Mouse (Mus musculus) neural tube, embryonic 12.5 days (tissue): ENCODE data around the gene Klhl8. TPM values are rescaled to one million over a fixed set of nuclear protein-coding genes. Genes with fewer than 3 reads are reported as not detected.

ENCODE experiments used
- ATAC-seq: fragments of 200-750 bp; cut with Nextera tagmentation; 2 replicates; pipeline ENCODE4 v1.8.0; 2017; ENCODE audit warnings: low read depth, mild to moderate bottlenecking, moderate TSS enrichment, moderate library complexity; ENCODE audit not compliant: low FRiP score
- H3K27ac ChIP-seq: fragments of 300-500 bp; sonication (generic); 2 replicates; pipeline ENCODE4 v1.5.1; 2016
- H3K27me3 ChIP-seq: fragments of 300-500 bp; sonication (generic); replicated peaks from 2 replicates; pipeline ENCODE4 v1.6.1; 2016; ENCODE audit warnings: mild to moderate bottlenecking
- H3K36me3 ChIP-seq: fragments of 300-500 bp; sonication (generic); 2 replicates; pipeline ENCODE4 v1.6.1; 2016; ENCODE audit warnings: mild to moderate bottlenecking
- H3K4me1 ChIP-seq: fragments of 300-500 bp; sonication (generic); 2 replicates; pipeline ENCODE4 v1.6.1; 2016
- H3K4me2 ChIP-seq: fragments of 300-500 bp; sonication (generic); replicated peaks from 2 replicates; pipeline ENCODE4 v1.6.1; 2016; ENCODE audit warnings: mild to moderate bottlenecking
- H3K4me3 ChIP-seq: fragments of 300-500 bp; sonication (generic); 2 replicates; pipeline ENCODE4 v1.5.1; 2016
- H3K9ac ChIP-seq: fragments of 300-500 bp; sonication (generic); 2 replicates; pipeline ENCODE4 v1.6.1; 2016; ENCODE audit warnings: mild to moderate bottlenecking
- H3K9me3 ChIP-seq: fragments of 300-500 bp; sonication (generic); 2 replicates; pipeline ENCODE4 v1.6.1; 2016; ENCODE audit warnings: mild to moderate bottlenecking
- WGBS: fragments of 180-500 bp; shearing (Covaris S2); methylation state at CpG from one replicate; pipeline ENCODE4 v1.1.7; 2016; 5-methylcytosine and 5-hydroxymethylcytosine counted together
- polyA plus RNA-seq: library from polyadenylated mRNA; unstranded; fragments of >200 nt; fragmentation: Nextera tagmentation; extraction: Ambion mirVana; gene quantifications from 2 replicates; pipeline ENCODE4 v1.2.1, GENCODE M21; 2016

The Klhl8 gene
- polyA plus RNA-seq, 1 experiment from 2014 or later: 21.1 TPM

DNA sequence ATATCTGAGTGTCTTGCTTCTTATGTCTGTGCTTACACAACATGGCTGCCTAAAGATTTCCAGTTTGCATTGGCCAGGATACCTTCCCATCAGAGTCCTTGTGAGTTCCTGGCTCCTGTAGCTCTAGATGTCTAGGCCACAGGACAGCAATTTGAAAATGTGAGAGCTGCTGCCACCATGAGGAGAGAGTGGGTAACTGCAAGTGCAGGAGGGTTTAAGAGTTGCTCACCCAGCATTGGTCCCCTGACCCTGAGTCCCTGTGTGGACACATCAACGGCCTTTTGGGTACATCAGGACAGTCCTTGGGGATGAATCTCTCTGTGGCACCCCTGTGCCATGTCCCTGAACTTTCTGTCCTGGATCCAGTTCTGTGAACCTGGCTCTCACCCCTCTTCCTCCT is 93.3 kb downstream of the Klhl8 start:
- no peaks in the 10 kb centered on the region for H3K4me1 ChIP-seq
- H3K9me3 ChIP-seq: no peaks in the 10 kb centered on the region
- peak; percentile 63 for ATAC-seq
- H3K27ac ChIP-seq: no peak overlapping the region
- no peak overlapping the region for H3K4me2 ChIP-seq
- H3K4me3 ChIP-seq: no peak overlapping the region
- H3K9ac ChIP-seq: no peak overlapping the region
- H3K36me3 ChIP-seq: no peaks in the 10 kb centered on the region
- H3K27me3 ChIP-seq: no peaks in the 10 kb centered on the region
- 25% methylated on average over 1 of the region's 1 CpGs for WGBS

DNA sequence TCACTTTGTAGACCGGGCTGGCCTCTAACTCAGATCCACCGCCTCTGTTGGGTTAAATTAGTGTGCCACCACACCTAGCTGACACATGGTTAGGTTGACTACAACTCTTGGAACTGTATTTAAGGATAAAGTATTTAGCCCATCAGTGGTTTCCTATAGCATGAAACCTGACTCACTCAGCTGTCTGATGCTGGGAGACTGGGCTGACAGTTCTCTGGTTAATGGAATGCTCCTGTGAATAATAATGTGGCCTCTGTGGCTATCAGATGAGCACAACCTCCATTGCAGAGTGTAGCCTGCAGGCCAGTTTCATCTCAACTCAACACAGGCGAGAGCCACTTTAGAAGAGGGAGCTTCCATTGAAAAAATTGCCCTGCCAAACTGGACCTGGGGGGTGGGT is 94.3 kb downstream of the Klhl8 start:
- no peaks in the 10 kb centered on the region for H3K27me3 ChIP-seq
- H3K36me3 ChIP-seq: no peaks in the 10 kb centered on the region
- H3K9ac ChIP-seq: no peak overlapping the region
- H3K27ac ChIP-seq: no peak overlapping the region
- WGBS: 76% methylated on average over 3 of the region's 3 CpGs
- H3K4me2 ChIP-seq: no peak overlapping the region
- no peaks in the 10 kb centered on the region for H3K4me1 ChIP-seq
- H3K9me3 ChIP-seq: no peaks in the 10 kb centered on the region
- no peak for ATAC-seq
- no peak overlapping the region for H3K4me3 ChIP-seq

- 72% methylated on average over 4 of the region's 4 CpGs for WGBS
- no peaks in the 10 kb centered on the region for H3K27me3 ChIP-seq
- no peaks in the 10 kb centered on the region for H3K4me1 ChIP-seq
- H3K9ac ChIP-seq: no peak overlapping the region
- H3K4me2 ChIP-seq: no peak overlapping the region
- no peaks in the 10 kb centered on the region for H3K36me3 ChIP-seq
- no peak overlapping the region for H3K4me3 ChIP-seq
- ATAC-seq: no peak
- no peak overlapping the region for H3K27ac ChIP-seq
- no peaks in the 10 kb centered on the region for H3K9me3 ChIP-seq
Observed at GRCm38 (mm10) chr5:103815249-103815617, 95.8 kb downstream of the Klhl8 start.

DNA sequence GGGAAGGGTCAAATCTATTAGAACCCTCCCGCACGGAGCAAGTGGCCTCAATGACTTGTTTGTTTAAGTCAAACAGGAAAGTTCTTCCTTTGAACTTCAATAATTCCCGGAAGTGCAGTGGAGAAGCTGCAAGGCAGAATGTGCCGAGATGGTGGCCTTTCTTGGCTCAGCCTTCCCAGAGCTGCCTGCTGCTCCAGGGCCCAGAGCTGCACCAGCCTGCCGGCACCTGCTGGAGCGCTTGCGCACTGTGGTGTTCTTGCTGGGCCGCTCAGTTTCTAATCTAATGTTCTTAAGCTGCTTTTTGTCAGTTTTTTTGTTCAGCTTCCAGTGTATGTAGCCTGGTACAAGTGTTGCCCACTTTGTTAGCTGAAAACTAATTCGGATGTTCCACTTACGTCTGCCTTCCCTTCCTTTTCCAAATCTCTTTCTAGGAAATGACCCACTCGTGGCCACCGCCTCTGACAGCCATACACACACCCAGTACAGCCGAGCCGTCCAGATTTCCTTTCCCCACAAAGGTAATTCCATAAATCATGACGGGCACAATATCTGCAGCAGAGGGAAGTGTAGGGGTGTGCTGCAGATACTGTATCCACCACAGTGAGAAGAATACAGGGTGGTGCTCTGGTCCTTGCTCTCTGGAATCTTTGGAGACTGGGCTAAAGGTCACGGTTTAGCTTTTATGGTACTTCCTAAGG is 96.4 kb downstream of the Klhl8 start:
- 68% methylated on average over 16 of the region's 16 CpGs for WGBS

DNA sequence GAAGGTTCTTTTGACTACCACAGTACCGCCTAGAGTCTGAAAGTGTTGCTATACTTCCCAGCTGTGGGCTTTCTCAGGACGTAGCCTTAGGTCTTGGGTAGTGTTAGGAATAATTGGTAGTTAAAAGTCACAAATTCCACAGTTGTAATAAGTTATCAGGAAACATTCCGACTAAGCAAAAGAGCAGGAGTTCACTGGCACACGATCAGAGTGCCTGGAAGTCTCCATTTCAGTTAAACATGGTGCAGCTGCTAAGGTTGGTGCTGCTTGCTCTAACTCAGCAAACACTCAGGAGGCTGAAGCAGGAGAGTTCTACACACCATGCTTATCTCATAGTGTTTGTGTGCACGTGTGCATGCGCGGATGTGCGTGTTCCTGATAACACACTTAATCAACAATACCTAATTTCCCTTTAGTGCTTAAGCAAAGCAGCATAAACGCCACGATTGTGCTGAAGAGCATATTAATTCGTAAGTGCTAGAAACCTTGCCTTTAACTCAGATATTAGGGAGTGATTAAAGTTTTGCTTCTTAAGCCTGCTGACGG is 97.0 kb downstream of the Klhl8 start:
- 91% methylated on average over 12 of the region's 12 CpGs for whole genome bisulfite sequencing
- H3K27me3 ChIP-seq: no peaks in the 10 kb centered on the region
- H3K36me3 ChIP-seq: no peaks in the 10 kb centered on the region
- no peaks in the 10 kb centered on the region for H3K4me1 ChIP-seq
- no peak overlapping the region for H3K4me3 ChIP-seq
- no peak for ATAC-seq
- no peak overlapping the region for H3K4me2 ChIP-seq
- H3K9ac ChIP-seq: no peak overlapping the region
- no peak overlapping the region for H3K27ac ChIP-seq
- H3K9me3 ChIP-seq: no peaks in the 10 kb centered on the region

More for the DNA sequence above, 96.4 kb downstream of the Klhl8 start:
- H3K4me2 ChIP-seq: no peak overlapping the region
- no peaks in the 10 kb centered on the region for H3K36me3 ChIP-seq
- H3K4me3 ChIP-seq: no peak overlapping the region
- H3K27ac ChIP-seq: no peak overlapping the region
- H3K9ac ChIP-seq: no peak overlapping the region
- H3K27me3 ChIP-seq: no peaks in the 10 kb centered on the region
- H3K4me1 ChIP-seq: no peaks in the 10 kb centered on the region
- no peaks in the 10 kb centered on the region for H3K9me3 ChIP-seq
- ATAC-seq: no peak

- 72% methylated on average over 5 of the region's 5 CpGs for WGBS
- Histone ChIP-seq H3K27me3 (no peaks in the 10 kb centered on the region), H3K4me2 (no peak overlapping the region), H3K36me3 (no peaks in the 10 kb centered on the region), H3K27ac (no peak overlapping the region), H3K4me3 (no peak overlapping the region), H3K9ac (no peak overlapping the region), H3K4me1 (no peaks in the 10 kb centered on the region), H3K9me3 (no peaks in the 10 kb centered on the region)
- no peak for ATAC-seq
Observed at GRCm38 (mm10) chr5:103813291-103813690, 97.8 kb downstream of the Klhl8 start.

Other genes with a start within 250 kb of the Klhl8 start
- 4.5 and 4.6 TPM in 2 replicates for gene Aff1, start 218.9 kb downstream of the Klhl8 start, polyA plus RNA-seq
- gene Hsd17b13, start 66.2 kb upstream of the Klhl8 start, polyA plus RNA-seq: not detected in 2 replicates
- 1.8 and 2.0 TPM in 2 replicates for gene Hsd17b11, start 110.7 kb upstream of the Klhl8 start, polyA plus RNA-seq
- gene Nudt9, start 135.0 kb upstream of the Klhl8 start, polyA plus RNA-seq: 78.1 and 81.7 TPM in 2 replicates
- gene Gm17660, start 166.3 kb upstream of the Klhl8 start, polyA plus RNA-seq: not detected in 2 replicates
- gene Sparcl1, start 202.5 kb upstream of the Klhl8 start, polyA plus RNA-seq: 88.0 and 95.9 TPM in 2 replicates